16 mouse cellular contexts compared by ENCODE assay signal in the genomic region with DNA sequence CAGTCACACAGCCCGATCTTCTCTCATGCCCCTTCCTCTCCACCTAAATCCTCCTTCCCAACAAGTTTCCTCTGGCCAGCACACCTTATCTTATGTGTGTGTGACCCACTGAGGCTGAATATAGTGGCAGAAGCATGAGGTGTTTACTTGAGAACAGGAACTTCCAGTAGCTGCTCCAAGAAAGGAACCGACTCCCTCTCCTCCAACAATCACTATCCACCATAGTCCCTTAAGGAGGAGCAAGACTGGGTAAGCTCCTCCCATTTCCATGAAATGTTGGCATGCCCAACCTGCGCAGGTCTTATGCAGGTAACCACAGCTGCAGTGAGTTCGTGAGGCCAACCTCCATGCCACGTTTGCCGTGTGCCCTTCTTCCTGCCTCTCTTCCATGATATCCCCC. TPM values are rescaled to one million over a fixed set of nuclear protein-coding genes. Genes with fewer than 3 reads are reported as not detected.
"Had no signal": no experiment of that assay in that cellular context is flagged by ENCODE, and none has a peak within 500 bp of the region (broad histone marks: within the 10 kb centered on the region; RNA-seq: fewer than 3 reads in every experiment).

No protein-coding gene starts in this region.

- H3K4me2 ChIP-seq: neural tube, embryonic 12.5 days; neural tube, embryonic 13.5 days; neural tube, embryonic 15.5 days had no signal

- H3K4me1 ChIP-seq: neural tube, embryonic 12.5 days; neural tube, embryonic 13.5 days; neural tube, embryonic 15.5 days had no signal

- H3K9ac ChIP-seq: neural tube, embryonic 12.5 days; neural tube, embryonic 13.5 days; neural tube, embryonic 15.5 days had no signal

- H3K27ac ChIP-seq: neural tube, embryonic 12.5 days; neural tube, embryonic 13.5 days; neural tube, embryonic 15.5 days had no signal

- H3K27me3 ChIP-seq: neural tube, embryonic 12.5 days; neural tube, embryonic 13.5 days; neural tube, embryonic 15.5 days had no signal

- DNase-seq: retina, postnatal 1 day; right cerebral cortex, adult 18-20 months; right cerebral cortex, postnatal 14 days; right cerebral cortex, postnatal 25 days; right cerebral cortex, postnatal 4 days; spleen, adult 18-20 months; thymus, adult 18-20 months; thymus, adult 2 months; thymus, postnatal 14 days; thymus, postnatal 25 days; thymus, postnatal 36 days; thymus, postnatal 4 days had no signal

- H3K4me3 ChIP-seq: neural tube, embryonic 12.5 days; neural tube, embryonic 13.5 days; neural tube, embryonic 15.5 days had no signal

- H3K9me3 ChIP-seq: neural tube, embryonic 12.5 days; neural tube, embryonic 13.5 days; neural tube, embryonic 15.5 days had no signal

- H3K36me3 ChIP-seq: neural tube, embryonic 12.5 days; neural tube, embryonic 13.5 days; neural tube, embryonic 15.5 days had no signal

RNA-seq across cellular contexts. Expression of gene Slc16a12, which starts 23.7 kb away (rescaled TPM):
- total RNA-seq: neutrophil, adult 5-6 weeks had no signal
